Mouse (Mus musculus) spleen, postnatal 14 days (tissue): Measurements from ENCODE around the gene Slc2a5.

Experiments
- DNase-seq, 2 experiments: peaks; one replicate each; pipeline ENCODE4 v3.0.0; 2021 to 2022; ENCODE audit warnings: low spot score in 2 of 2

Slc2a5 gene

GRCm38 (mm10) chr4:150140346-150140745, 21.3 kb downstream of the Slc2a5 start:
- DNase-seq: no peak

GRCm38 (mm10) chr4:150144242-150144641, 25.2 kb downstream of the Slc2a5 start:
- no peak for DNase-seq

DNA sequence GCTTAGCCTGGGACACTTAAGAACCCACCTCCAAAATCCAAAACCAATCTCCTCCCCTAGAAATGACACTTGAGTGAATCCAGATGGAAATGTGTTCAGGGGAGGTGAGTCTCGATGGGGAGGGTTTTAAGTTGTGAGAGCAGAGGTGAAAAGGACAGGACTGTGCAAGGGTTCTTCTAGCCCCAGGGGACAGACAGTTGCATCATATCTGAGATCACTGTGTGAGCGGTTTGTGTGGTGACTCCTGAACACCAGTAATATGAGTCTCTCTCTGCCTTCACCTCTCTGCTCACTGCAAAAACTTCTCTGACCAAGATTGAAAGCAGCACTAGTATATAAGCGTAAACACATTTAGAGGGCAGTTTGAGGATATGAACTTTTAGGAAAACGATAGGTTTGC, 27.2 kb downstream of the Slc2a5 start:
- no peak for DNase-seq

- DNase-seq: no peak
Observed at GRCm38 (mm10) chr4:150151045-150151444, 32.0 kb downstream of the Slc2a5 start.

GRCm38 (mm10) chr4:150152483-150152882, 33.4 kb downstream of the Slc2a5 start:
- no peak for DNase-seq

- DNase-seq: no peak
Observed at GRCm38 (mm10) chr4:150155301-150155700, 36.2 kb downstream of the Slc2a5 start.

GRCm38 (mm10) chr4:150155731-150156130, 36.6 kb downstream of the Slc2a5 start:
- DNase-seq: no peak

DNA sequence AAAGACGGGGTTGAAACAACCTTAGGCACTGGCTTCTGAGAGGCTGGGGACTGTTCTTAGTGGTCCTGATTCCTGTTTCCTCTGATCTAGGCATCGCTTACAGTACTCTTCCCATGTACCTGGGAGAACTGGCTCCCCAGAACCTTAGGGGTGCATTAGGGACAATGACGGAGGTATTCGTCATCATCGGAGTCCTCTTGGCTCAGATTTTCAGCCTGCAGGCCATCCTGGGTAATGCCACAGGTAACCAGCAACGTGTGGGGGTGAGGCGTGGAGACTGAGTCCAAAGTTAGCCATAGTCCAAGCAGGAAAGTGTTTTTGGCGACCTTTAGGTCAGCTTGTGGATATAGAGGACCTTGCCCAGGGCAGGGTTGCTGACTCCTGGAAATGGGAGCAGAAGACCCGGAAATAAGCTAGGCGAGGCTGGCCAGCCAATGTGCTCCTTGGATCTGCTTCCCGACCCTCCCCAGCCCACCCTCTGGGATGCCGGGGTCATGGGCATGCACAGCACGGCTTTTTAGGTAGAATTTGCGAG, 38.3 kb downstream of the Slc2a5 start:
- no peak for DNase-seq

- DNase-seq: no peak
Observed at GRCm38 (mm10) chr4:150159458-150159857, 40.4 kb downstream of the Slc2a5 start.

DNA sequence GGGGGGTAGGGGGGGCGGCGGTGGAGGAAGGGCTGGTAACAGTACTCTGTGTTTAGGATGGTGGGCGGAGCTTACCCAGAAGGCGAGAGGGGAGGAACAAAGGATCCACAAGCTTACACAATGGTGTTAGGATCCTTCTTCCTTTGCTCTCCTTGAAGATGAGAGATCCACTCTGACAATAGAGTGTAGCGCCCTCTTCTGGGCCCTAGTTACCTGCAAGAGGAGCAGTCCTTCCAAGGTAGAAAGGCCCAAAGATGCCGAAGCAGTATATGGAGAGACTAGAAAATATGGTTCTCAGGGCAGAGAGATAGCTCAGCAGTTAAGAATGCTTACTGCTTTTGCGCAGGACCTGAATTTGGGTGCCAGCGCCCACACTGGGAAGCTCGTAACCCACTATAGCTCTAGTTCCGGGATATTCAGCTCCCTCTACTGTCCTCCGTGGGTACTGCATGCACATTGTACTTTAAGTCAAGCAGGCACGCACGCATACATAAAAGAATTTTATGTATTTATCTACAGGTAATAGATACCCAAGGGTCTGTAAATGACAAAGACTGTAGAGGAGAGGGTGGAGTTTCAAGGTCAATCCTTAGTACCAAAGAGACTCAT, 43.6 kb downstream of the Slc2a5 start:
- DNase-seq: no peak

DNA sequence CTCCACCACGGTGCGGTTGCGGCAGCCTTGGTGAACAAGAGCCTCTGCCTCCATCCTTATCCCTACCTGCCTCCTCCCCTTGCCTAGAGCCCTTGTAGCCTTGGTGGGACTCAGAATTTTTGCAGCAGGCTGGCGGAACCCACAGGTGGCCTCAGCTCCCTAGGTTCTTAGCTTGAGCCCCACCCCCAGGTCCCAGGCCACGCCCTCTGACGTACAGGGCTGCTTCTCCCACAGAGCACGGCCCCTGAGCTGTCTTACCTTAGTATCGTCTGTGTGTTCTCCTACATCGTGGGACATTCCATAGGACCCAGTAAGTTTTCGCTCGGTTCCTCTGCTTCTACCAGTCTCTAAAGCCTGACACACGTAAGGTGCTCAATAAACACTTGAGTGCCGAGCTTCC, 45.8 kb downstream of the Slc2a5 start:
- no peak for DNase-seq

- DNase-seq: no peak
Observed at GRCm38 (mm10) chr4:150168406-150168805, 49.3 kb downstream of the Slc2a5 start.

- no peak for DNase-seq
Observed at GRCm38 (mm10) chr4:150172107-150172506, 53.0 kb downstream of the Slc2a5 start.

- peak in 1 of 2 experiments; percentile 23 for DNase-seq
Observed at GRCm38 (mm10) chr4:150173281-150173680, 54.2 kb downstream of the Slc2a5 start.

GRCm38 (mm10) chr4:150174027-150174426, 54.9 kb downstream of the Slc2a5 start:
- DNase-seq: no peak

GRCm38 (mm10) chr4:150176535-150176934, 57.5 kb downstream of the Slc2a5 start:
- peak in 1 of 2 experiments; percentile 24 for DNase-seq

- no peak for DNase-seq
Observed at GRCm38 (mm10) chr4:150177122-150177521, 58.0 kb downstream of the Slc2a5 start.

DNA sequence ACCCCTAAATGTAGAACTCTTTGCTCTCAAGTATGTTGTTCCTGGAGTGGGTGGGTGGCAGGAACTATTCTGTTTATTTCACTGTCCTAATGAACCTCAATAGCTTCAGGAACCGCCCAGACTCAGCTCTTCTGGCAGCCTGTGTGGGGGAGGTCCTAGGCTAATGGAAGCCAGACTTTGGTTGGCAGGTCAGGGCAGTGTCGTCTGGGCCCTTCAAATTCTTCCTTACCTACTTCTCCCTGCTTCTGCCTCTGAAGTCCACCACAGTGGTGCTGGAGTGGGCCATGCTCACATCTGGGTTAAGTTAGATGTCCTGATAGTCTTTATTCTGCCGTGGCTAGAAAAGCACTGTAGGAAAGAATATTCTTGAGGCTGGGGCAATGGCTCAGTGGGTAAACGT, 59.0 kb downstream of the Slc2a5 start:
- no peak for DNase-seq

GRCm38 (mm10) chr4:150181304-150181703, 62.2 kb downstream of the Slc2a5 start:
- DNase-seq: no peak

DNA sequence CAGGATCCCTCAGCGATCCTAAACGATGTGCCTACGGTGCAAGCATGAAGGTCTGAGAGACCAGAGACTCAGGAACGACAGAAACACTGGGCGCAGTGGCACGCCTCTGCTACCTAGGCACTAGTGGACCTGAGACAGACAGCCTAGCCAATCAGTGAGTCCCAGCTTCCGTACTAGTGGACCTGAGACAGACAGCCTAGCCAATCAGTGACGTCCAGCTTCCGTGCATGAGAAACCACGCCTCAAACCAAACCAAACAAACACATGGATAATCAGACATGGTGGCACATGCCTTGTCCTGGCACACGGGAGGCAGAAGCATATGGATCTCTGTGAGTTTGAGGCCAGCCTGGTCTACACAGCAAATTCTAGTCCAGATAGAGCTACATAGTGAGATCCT, 69.2 kb downstream of the Slc2a5 start:
- DNase-seq: no peak

DNA sequence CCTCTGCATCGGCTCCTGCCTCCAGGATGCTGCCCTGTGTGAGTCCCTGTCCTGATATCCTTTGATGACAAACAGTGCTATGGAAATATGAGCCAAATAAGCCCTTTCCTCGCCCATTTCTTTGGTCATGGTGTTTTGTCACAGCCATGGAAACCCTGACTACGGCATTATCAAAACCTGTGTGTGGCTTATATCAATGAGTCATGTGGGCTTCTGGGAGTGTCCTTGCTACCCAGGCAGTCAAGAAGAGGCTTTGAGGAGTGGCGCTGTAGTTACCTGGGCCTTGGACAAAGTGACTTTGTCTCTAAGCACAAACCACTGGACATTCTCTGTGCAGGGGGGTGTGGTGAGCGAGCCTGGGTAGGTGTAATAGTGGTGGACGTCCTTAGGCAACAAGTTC, 73.1 kb downstream of the Slc2a5 start:
- no peak for DNase-seq
